8 mouse cellular contexts compared by ENCODE assay signal in the genomic region with DNA sequence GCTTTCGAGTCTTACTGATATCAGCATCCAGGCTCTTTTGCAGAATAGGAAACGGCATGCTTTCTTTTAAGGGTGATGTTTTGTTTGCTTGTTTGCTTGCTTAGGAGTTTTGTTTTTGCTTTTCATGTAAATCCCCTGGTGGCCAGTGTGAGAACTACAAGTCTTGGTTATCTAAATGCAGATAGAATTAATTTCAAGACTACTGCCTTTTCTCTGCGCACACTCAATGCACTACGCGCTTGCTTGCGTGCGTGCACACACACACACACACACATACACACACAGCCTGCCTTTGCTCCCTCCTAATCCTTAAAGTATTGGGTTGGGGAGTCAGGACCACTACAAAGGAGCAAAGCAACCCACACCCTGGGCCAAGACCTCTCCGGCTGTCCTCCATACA.
DNase-seq lines count a peak whose midpoint lies in the region.

No protein-coding gene starts in this region.

- peak; percentile 34 for DNase-seq in gastrocnemius, postnatal 10 days
- DNase-seq in gastrocnemius, postnatal 25 days: no peak
- DNase-seq in lung, postnatal 10 days: peak; percentile 40
- DNase-seq in lung, adult 18-20 months: no peak
- DNase-seq in adipocyte (ENCODE audit: low spot score): peak; percentile 2
- DNase-seq in retina, embryonic 14.5 days (ENCODE audit: low spot score): peak; percentile 62
- no peak for DNase-seq in T-cell, adult 2 months (ENCODE audit: low spot score)
- no peak for DNase-seq in gastrocnemius, adult 8-10 months (ENCODE audit: low spot score in 2 of 2)

Comparison
In these comparisons a context has a peak if more than half of its experiments do, and no peak if none do; other contexts are left out.
1. DNase-seq: peak in gastrocnemius, postnatal 10 days (single experiment), lung, postnatal 10 days (single experiment), adipocyte (single experiment) and retina, embryonic 14.5 days (single experiment); none in gastrocnemius, postnatal 25 days (single experiment), lung, adult 18-20 months (0 of 2), T-cell, adult 2 months (single experiment) and gastrocnemius, adult 8-10 months (0 of 2).